Mouse (Mus musculus): ENCODE measurements at regions not wholly inside any gene's neighbourhood (a gene's known extent, or its start where the extent isn't known, plus 50 kb on each side); places are given as distances from the start of the nearest gene placed in this dataset. TPM values are rescaled to one million over a fixed set of nuclear protein-coding genes. Genes with fewer than 3 reads are reported as not detected.

GRCm38 (mm10) chr13:98555693-98556092, 63.9 kb upstream of the Gm10320 start:
- H3K9me3 ChIP-seq (ENCODE audit: control insufficient read depth, low read length), result no peaks in the 10 kb centered on the region
- 76% methylated on average over 6 of the region's 6 CpGs for WGBS
- H3K4me2 ChIP-seq (replicated peaks; ENCODE audit: low read depth, low read length), result no peak overlapping the region
- no peaks in the 10 kb centered on the region for H3K36me3 ChIP-seq (ENCODE audit: control insufficient read depth, insufficient read depth, low read length)
- H3K27me3 ChIP-seq (ENCODE audit: control insufficient read depth, insufficient read depth, low read length), result no peaks in the 10 kb centered on the region
- H3K27ac ChIP-seq (ENCODE audit: low read depth, low read length), result no peak overlapping the region
- H3K4me1 ChIP-seq (ENCODE audit: control insufficient read depth, insufficient read depth, low read length), result no peaks in the 10 kb centered on the region
- ATAC-seq (ENCODE audit: low FRiP score, low TSS enrichment), result no peak
- no peak overlapping the region for H3K4me3 ChIP-seq (ENCODE audit: low read length)
- H3K9ac ChIP-seq (ENCODE audit: low read depth, low read length), result no peak overlapping the region

GRCm38 (mm10) chr13:98551471-98552020, 59.7 kb upstream of the Gm10320 start:
- Histone ChIP-seq H3K4me2 (replicated peaks; ENCODE audit: low read depth, low read length) (no peak overlapping the region), H3K9ac (ENCODE audit: low read depth, low read length) (no peak overlapping the region), H3K4me3 (ENCODE audit: low read length) (no peak overlapping the region), H3K27me3 (ENCODE audit: control insufficient read depth, insufficient read depth, low read length) (no peaks in the 10 kb centered on the region; the same call in 1 of the 2 replicates), H3K27ac (ENCODE audit: low read depth, low read length) (no peak overlapping the region), H3K9me3 (ENCODE audit: control insufficient read depth, low read length) (no peaks in the 10 kb centered on the region), H3K4me1 (ENCODE audit: control insufficient read depth, insufficient read depth, low read length) (no peaks in the 10 kb centered on the region), H3K36me3 (ENCODE audit: control insufficient read depth, insufficient read depth, low read length) (no peaks in the 10 kb centered on the region)
- WGBS, result 80% methylated on average over 13 of the region's 13 CpGs
- ATAC-seq (ENCODE audit: low FRiP score, low TSS enrichment), result no peak

GRCm38 (mm10) chr13:98547223-98547622, 55.4 kb upstream of the Gm10320 start:
- Histone ChIP-seq H3K4me2 (replicated peaks; ENCODE audit: low read depth, low read length) (no peak overlapping the region), H3K9ac (ENCODE audit: low read depth, low read length) (no peak overlapping the region), H3K4me3 (ENCODE audit: low read length) (no peak overlapping the region), H3K36me3 (ENCODE audit: control insufficient read depth, insufficient read depth, low read length) (no peaks in the 10 kb centered on the region), H3K4me1 (ENCODE audit: control insufficient read depth, insufficient read depth, low read length) (no peaks in the 10 kb centered on the region), H3K27ac (ENCODE audit: low read depth, low read length) (no peak overlapping the region), H3K9me3 (ENCODE audit: control insufficient read depth, low read length) (no peaks in the 10 kb centered on the region), H3K27me3 (ENCODE audit: control insufficient read depth, insufficient read depth, low read length) (no peaks in the 10 kb centered on the region; the same call in 1 of the 2 replicates)
- ATAC-seq (ENCODE audit: low FRiP score, low TSS enrichment), result no peak
- WGBS, result 79% methylated on average over 5 of the region's 5 CpGs

GRCm38 (mm10) chr13:98546116-98546515, 54.3 kb upstream of the Gm10320 start:
- H3K4me2 ChIP-seq (replicated peaks; ENCODE audit: low read depth, low read length), result no peak overlapping the region
- no peaks in the 10 kb centered on the region for H3K9me3 ChIP-seq (ENCODE audit: control insufficient read depth, low read length)
- no peak overlapping the region for H3K4me3 ChIP-seq (ENCODE audit: low read length)
- no peaks in the 10 kb centered on the region for H3K36me3 ChIP-seq (ENCODE audit: control insufficient read depth, insufficient read depth, low read length)
- no peaks in the 10 kb centered on the region; the same call in 1 of the 2 replicates for H3K27me3 ChIP-seq (ENCODE audit: control insufficient read depth, insufficient read depth, low read length)
- no peak overlapping the region for H3K27ac ChIP-seq (ENCODE audit: low read depth, low read length)
- no peak for ATAC-seq (ENCODE audit: low FRiP score, low TSS enrichment)
- H3K4me1 ChIP-seq (ENCODE audit: control insufficient read depth, insufficient read depth, low read length), result no peaks in the 10 kb centered on the region
- H3K9ac ChIP-seq (ENCODE audit: low read depth, low read length), result no peak overlapping the region
- 56% methylated on average over 5 of the region's 5 CpGs for WGBS

GRCm38 (mm10) chr13:98545398-98545797, 53.6 kb upstream of the Gm10320 start:
- 72% methylated on average over 5 of the region's 5 CpGs for whole genome bisulfite sequencing
- Histone ChIP-seq H3K27ac (ENCODE audit: low read depth, low read length) (no peak overlapping the region), H3K4me1 (ENCODE audit: control insufficient read depth, insufficient read depth, low read length) (no peaks in the 10 kb centered on the region), H3K4me3 (ENCODE audit: low read length) (no peak overlapping the region), H3K9me3 (ENCODE audit: control insufficient read depth, low read length) (no peaks in the 10 kb centered on the region), H3K4me2 (replicated peaks; ENCODE audit: low read depth, low read length) (no peak overlapping the region), H3K9ac (ENCODE audit: low read depth, low read length) (no peak overlapping the region), H3K27me3 (ENCODE audit: control insufficient read depth, insufficient read depth, low read length) (peaks cover 5% of the 10 kb centered on the region; the same call in 1 of the 2 replicates), H3K36me3 (ENCODE audit: control insufficient read depth, insufficient read depth, low read length) (no peaks in the 10 kb centered on the region)
- no peak for ATAC-seq (ENCODE audit: low FRiP score, low TSS enrichment)

GRCm38 (mm10) chr13:98544051-98544450, 52.2 kb upstream of the Gm10320 start:
- Histone ChIP-seq H3K27ac (ENCODE audit: low read depth, low read length) (no peak overlapping the region), H3K4me1 (ENCODE audit: control insufficient read depth, insufficient read depth, low read length) (no peaks in the 10 kb centered on the region), H3K9me3 (ENCODE audit: control insufficient read depth, low read length) (no peaks in the 10 kb centered on the region), H3K36me3 (ENCODE audit: control insufficient read depth, insufficient read depth, low read length) (no peaks in the 10 kb centered on the region), H3K4me2 (replicated peaks; ENCODE audit: low read depth, low read length) (no peak overlapping the region), H3K9ac (ENCODE audit: low read depth, low read length) (no peak overlapping the region), H3K27me3 (ENCODE audit: control insufficient read depth, insufficient read depth, low read length) (0 out of 2 replicates have a peak, but pooled peaks cover 6% of the 10 kb centered on the region), H3K4me3 (ENCODE audit: low read length) (no peak overlapping the region)
- WGBS, result 90% methylated on average over 10 of the region's 10 CpGs
- ATAC-seq (ENCODE audit: low FRiP score, low TSS enrichment), result no peak

Small RNA genes in the stretch of these regions (microRNA-seq; reads per million reads assigned to microRNA genes)
- gene Gm22698, result not detected

Measured in kidney, embryonic 14.5 days (tissue).